Mouse (Mus musculus): ENCODE data around the gene Tmem218. TPM values are rescaled to one million over a fixed set of nuclear protein-coding genes. Genes with fewer than 3 reads are reported as not detected.

The Tmem218 gene
- polyA plus RNA-seq (2021; fragmentation: Nextera tagmentation) = 15.2 and 17.4 TPM in 2 replicates
- long read RNA-seq, experiment 1, transcript Tmem218-201 (4 exons, 2,619 nt) = major isoform, 31 of 35 reads
- long read RNA-seq, experiment 1, partial matches to known transcripts = 2 of 35 reads
- long read RNA-seq, experiment 1, other reads (novel, unspliced or antisense) = 2 of 35 reads
- long read RNA-seq, experiment 2, transcript Tmem218-201 (4 exons, 2,619 nt) = major isoform, 38 of 64 reads
- long read RNA-seq, experiment 2, partial matches to known transcripts = 20 of 64 reads
- long read RNA-seq, experiment 2, other reads (novel, unspliced or antisense) = 6 of 64 reads

DNA sequence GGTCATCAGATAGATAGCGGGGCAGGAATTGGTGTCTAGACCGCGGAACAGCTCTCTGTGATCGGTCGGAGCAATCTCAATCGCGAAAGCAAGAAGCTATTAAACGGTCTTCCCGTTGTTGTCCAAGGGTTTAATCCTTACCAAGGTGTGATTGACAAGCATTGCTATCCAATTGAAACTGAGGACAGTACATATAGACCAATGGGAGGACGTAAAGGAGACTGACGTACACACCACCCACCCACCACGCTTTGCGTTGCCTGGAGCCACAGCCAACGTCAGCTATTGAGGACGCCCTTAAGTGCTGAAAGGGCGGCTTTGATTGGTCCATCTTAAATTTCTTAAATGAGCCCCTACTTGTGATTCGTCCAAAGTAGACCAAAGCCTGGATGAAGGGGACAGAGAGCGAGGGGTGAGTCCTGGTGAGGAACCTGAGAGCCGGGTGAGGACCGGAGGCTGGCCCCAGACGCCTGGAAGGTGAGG, at the start of gene Tmem218:
Gene Tmem218, plus strand, starts transcription at position 295 of the 483 bp plus-strand sequence.

GRCm38 (mm10) chr9:37255149-37255888, 47.3 kb downstream of the Tmem218 start, which contains the start of gene Slc37a2:
Gene Slc37a2, minus strand, starts transcription at chr9:37255738.

Other genes starting within 250 kb of the Tmem218 start
- gene Pknox2, start 60.8 kb upstream of the Tmem218 start, polyA plus RNA-seq (2021; fragmentation: Nextera tagmentation) = 14.6 and 30.8 TPM in 2 replicates
- gene Slc37a2, start 47.5 kb downstream of the Tmem218 start, polyA plus RNA-seq (2021; fragmentation: Nextera tagmentation) = 1.3 and 1.5 TPM in 2 replicates
- gene Ccdc15, start 140.2 kb downstream of the Tmem218 start, polyA plus RNA-seq (2021; fragmentation: Nextera tagmentation) = 1.1 and 1.4 TPM in 2 replicates
- gene Hepacam, start 159.1 kb downstream of the Tmem218 start, polyA plus RNA-seq (2021; fragmentation: Nextera tagmentation) = 50.7 and 55.6 TPM in 2 replicates
- 0.65 and 1.8 TPM in 2 replicates for gene Robo4, start 193.7 kb downstream of the Tmem218 start, polyA plus RNA-seq (2021; fragmentation: Nextera tagmentation)
- gene Robo3, start 225.0 kb downstream of the Tmem218 start, polyA plus RNA-seq (2021; fragmentation: Nextera tagmentation) = 0.86 and 1.0 TPM in 2 replicates

Measured in left cerebral cortex, adult 6 months (tissue).